Mouse (Mus musculus) thymus, adult 2 months (tissue): ENCODE results near the gene Dlx1. TPM values are rescaled to one million over a fixed set of nuclear protein-coding genes. Genes with fewer than 3 reads are reported as not detected.

ENCODE experiments used
- DNase-seq: peaks from one replicate; pipeline ENCODE4 v3.0.0; 2021
- H3K27ac ChIP-seq: fragments of 200-500 bp; 2 replicates; pipeline ENCODE4 v1.5.1; 2012; ENCODE audit warnings: low read length, control low read depth; ENCODE audit not compliant: control insufficient read depth, insufficient read depth
- H3K27me3 ChIP-seq: fragments of 200-500 bp; 2 replicates; pipeline ENCODE4 v1.6.1; 2012; ENCODE audit warnings: mild to moderate bottlenecking, low read length, moderate library complexity, mixed read lengths; ENCODE audit not compliant: control insufficient read depth, insufficient read depth
- H3K36me3 ChIP-seq: fragments of 200-500 bp; 2 replicates; pipeline ENCODE4 v1.6.1; 2012; ENCODE audit warnings: mild to moderate bottlenecking, low read length, moderate library complexity; ENCODE audit not compliant: control insufficient read depth, insufficient read depth
- H3K4me1 ChIP-seq: fragments of 200-500 bp; replicated peaks from 2 replicates; pipeline ENCODE4 v1.6.1; 2012; ENCODE audit warnings: low read length; ENCODE audit not compliant: control insufficient read depth, insufficient read depth
- H3K4me3 ChIP-seq: fragments of 200-500 bp; 2 replicates; pipeline ENCODE4 v1.5.1; 2012; ENCODE audit warnings: mild to moderate bottlenecking, low read length, control low read depth, moderate library complexity; ENCODE audit not compliant: control insufficient read depth, insufficient read depth
- CTCF ChIP-seq: fragments of 200-500 bp; IDR thresholded peaks from 2 replicates; pipeline ENCODE4 v1.5.1; 2012; ENCODE audit warnings: mild to moderate bottlenecking, control low read depth, low read length, moderate library complexity, borderline replicate concordance; ENCODE audit not compliant: control insufficient read depth, poor library complexity, insufficient read depth; ENCODE audit errors: extremely low read depth
- POLR2A ChIP-seq: fragments of 200-500 bp; IDR thresholded peaks from 2 replicates; pipeline ENCODE4 v1.6.1; 2012; ENCODE audit warnings: mild to moderate bottlenecking, low read length, control low read depth, moderate library complexity; ENCODE audit not compliant: control insufficient read depth, poor library complexity, insufficient read depth; ENCODE audit errors: extremely low read depth
- WGBS: fragments of 180-500 bp; shearing (Covaris S2); methylation state at CpG from one replicate; pipeline ENCODE4 v1.1.7; 2018; 5-methylcytosine and 5-hydroxymethylcytosine counted together
- polyA plus RNA-seq: library from polyadenylated mRNA; depleted of rRNA; stranded (reverse); fragments of >200 nt; gene quantifications from 2 replicates; pipeline ENCODE4 v1.2.3, GENCODE M21; 2012

Dlx1 gene
- polyA plus RNA-seq, 1 experiment, result 0.78 TPM

DNA sequence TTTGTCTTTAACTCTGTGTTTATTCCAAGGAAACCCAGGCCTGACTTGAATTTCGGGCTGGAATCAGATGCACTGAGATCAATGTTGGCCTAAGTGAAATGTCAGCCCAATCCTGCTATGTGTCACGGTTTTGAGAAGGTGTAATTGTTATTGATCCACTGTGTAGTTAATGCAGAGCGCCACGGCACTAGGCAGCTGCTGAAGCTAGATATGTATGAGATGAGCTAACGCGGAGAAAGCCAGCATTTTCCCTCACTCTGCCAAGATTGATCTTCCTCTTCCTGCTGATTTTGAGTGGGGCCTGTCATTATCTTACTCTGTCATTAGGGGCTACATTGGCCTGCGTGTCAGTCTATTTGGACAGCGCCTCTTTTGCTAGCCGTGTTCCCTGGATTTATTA, 15.6 kb upstream of the Dlx1 start:
- 97% methylated on average over 9 of the region's 9 CpGs for WGBS
- DNase-seq, result no peak
- Histone ChIP-seq H3K27me3 (no peaks in the 10 kb centered on the region), H3K4me3 (no peak overlapping the region), H3K36me3 (no peaks in the 10 kb centered on the region), H3K4me1 (no peaks in the 10 kb centered on the region), H3K27ac (no peak overlapping the region)
- TF ChIP-seq CTCF, result no peak
- no peak for TF ChIP-seq POLR2A

DNA sequence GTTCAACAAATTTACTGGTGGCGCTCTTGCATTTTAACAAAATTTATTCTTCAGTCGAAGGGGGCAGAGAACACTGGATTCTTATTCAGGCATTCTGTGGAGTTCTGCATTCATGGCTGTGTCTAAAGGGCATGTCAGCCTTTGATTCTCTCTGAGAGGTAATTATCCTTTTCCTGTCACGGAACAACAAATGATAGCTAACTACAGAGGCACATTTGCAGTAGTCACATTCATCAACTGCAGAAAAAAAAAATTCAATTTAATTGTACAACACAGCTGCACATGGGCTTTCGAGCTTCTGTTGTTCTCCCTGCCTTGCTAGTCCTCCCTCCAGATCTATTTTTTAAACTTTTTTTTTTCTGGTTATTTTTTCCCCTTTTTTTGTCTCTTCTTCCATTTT, 10.9 kb upstream of the Dlx1 start:
- no peaks in the 10 kb centered on the region for H3K36me3 ChIP-seq
- H3K4me1 ChIP-seq, result peaks cover 6% of the 10 kb centered on the region
- H3K27me3 ChIP-seq, result no peaks in the 10 kb centered on the region
- 95% methylated on average over 4 of the region's 4 CpGs for WGBS
- H3K4me3 ChIP-seq, result no peak overlapping the region
- H3K27ac ChIP-seq, result no peak overlapping the region
- TF ChIP-seq CTCF (no peak), POLR2A (no peak)
- no peak for DNase-seq

- Histone ChIP-seq H3K36me3 (no peaks in the 10 kb centered on the region), H3K27ac (no peak overlapping the region), H3K4me3 (no peak overlapping the region), H3K4me1 (peaks cover 6% of the 10 kb centered on the region), H3K27me3 (no peaks in the 10 kb centered on the region)
- no peak for DNase-seq
- WGBS, result 97% methylated on average over 8 of the region's 8 CpGs
- TF ChIP-seq CTCF, result no peak
- no peak for TF ChIP-seq POLR2A
Observed at GRCm38 (mm10) chr2:71517466-71518099, 10.3 kb upstream of the Dlx1 start.

- H3K4me1 ChIP-seq, result peaks cover 43% of the 10 kb centered on the region
- 5% methylated on average over 4 of the region's 4 CpGs for WGBS
- 0 out of 2 replicates have a peak overlapping the region, but pooled peaks have one; percentile 13 for H3K4me3 ChIP-seq
- DNase-seq, result peak; percentile 51
- TF ChIP-seq POLR2A, result no peak
- no peak for TF ChIP-seq CTCF
- peaks cover 6% of the 10 kb centered on the region for H3K27me3 ChIP-seq
- no peaks in the 10 kb centered on the region for H3K36me3 ChIP-seq
- peak overlapping the region; percentile 88 for H3K27ac ChIP-seq
Observed at GRCm38 (mm10) chr2:71522871-71523270, 5.0 kb upstream of the Dlx1 start.

DNA sequence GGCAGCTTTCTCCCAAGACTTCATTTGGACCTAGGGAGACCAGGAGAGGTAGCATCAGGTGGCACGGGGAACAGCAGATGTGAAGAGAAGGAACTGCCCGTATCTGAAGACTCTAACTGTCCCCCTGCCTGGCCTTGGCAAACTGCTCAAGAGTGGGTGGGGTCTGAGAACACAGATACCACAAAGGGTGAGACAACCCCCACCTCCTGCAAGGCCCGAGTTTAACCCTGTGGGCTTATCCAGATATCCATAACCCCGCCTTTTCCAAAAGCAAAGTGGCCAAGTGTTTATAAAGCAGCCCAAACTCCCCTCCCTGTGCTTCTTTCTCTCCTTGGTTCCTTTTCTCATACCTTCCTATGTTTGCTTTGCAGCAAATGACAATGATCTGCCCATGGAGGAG, 4.5 kb upstream of the Dlx1 start:
- Histone ChIP-seq H3K4me1 (peaks cover 45% of the 10 kb centered on the region), H3K36me3 (no peaks in the 10 kb centered on the region), H3K27ac (peak overlapping the region; percentile 88), H3K27me3 (peaks cover 12% of the 10 kb centered on the region), H3K4me3 (no peak overlapping the region)
- WGBS, result 26% methylated on average over 4 of the region's 4 CpGs
- TF ChIP-seq CTCF (no peak), POLR2A (no peak)
- no peak for DNase-seq

DNA sequence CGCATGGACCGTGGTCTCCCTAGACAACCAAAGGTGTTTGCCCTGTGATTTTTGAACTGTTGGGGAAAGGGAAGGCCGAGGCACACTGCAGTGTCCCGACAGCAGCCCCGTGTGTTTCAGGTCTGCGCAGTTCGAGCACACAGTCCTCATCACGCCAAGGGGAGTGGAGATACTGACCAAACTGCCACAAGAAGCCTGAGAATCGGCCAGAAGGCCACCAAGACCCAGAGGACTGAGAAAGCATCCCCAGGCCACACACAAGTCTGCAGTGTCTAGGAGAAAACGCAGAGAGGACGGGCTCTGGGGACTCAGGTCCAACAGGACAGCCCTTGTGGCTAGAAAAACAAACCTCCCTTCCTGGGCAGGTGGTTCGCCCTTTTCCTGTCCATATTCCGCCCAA, 3.1 kb upstream of the Dlx1 start:
- Histone ChIP-seq H3K4me3 (no peak overlapping the region), H3K27me3 (peaks cover 20% of the 10 kb centered on the region), H3K4me1 (peaks cover 54% of the 10 kb centered on the region), H3K36me3 (no peaks in the 10 kb centered on the region), H3K27ac (no peak overlapping the region)
- TF ChIP-seq POLR2A (no peak), CTCF (no peak)
- 61% methylated on average over 13 of the region's 13 CpGs for WGBS
- no peak for DNase-seq
